Mouse (Mus musculus): ENCODE results near the gene Nqo1.
A peak's percentile ranks its signal among the peaks of the same experiment; 100 is the strongest.

Gene Nqo1

DNA sequence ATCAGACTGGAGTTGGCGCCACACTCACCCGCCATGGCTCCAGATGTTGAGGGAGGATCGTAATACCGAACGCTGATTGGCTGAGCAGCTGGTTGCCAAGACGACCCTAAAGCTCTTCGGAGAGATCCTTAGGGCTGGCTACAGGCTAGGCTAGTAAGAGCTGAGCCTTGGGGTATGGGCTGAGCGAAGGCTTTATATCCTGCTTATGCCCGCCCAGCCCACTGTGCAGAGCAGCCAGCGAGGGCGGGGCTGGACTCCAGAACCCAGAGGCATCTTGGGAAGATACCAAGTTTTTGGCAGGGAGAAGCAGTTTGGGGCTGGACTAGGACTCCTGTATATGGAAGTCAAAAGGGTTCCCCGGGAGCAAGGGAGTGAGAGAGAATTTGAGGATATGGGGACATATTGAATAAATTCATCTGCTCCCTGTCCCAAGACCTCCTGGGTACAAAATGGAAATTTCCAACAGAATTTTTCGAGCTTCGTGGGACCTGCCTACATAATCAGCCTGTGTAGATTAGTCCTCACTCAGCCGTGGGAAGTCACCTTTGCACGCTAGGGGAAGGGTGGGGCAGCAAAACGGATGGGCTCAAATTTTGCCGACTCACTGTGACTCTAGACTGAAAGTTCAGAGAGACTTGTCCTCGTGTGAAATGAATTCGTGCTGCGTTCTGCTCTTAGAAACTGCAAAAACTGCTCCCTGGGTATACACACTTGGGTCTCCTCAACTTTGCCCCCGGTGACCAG is at the start of gene Nqo1:
TSS of gene Nqo1 (minus strand) at position 169 of the 744 bp plus-strand sequence.
- peak; percentile 46 for DNase-seq

- no peak for DNase-seq
These were observed 48.5 kb upstream of the Nqo1 start for GRCm38 (mm10) chr8:107451414-107452066.

DNA sequence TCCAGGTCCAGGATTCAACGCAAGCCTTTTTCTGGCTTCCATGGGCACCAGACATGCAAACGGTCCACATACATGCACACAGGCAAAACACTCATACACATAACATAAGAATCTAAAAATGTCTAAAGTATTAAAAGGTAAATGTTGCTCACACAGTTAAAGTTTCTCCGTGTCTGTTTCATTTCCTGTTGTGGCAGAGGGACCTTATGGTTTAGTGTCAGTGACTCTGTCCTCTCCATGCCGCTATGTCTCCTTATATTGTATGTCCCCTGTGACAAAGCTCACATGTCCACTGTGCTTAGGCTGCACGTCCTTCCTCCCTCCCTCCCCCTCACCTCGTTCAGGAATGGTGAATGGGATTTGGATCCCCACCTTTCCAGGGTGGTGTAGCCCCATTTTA is 46.6 kb upstream of the Nqo1 start:
- no peak for DNase-seq

GRCm38 (mm10) chr8:107449130-107449529 is 46.1 kb upstream of the Nqo1 start:
- DNase-seq, result no peak

DNA sequence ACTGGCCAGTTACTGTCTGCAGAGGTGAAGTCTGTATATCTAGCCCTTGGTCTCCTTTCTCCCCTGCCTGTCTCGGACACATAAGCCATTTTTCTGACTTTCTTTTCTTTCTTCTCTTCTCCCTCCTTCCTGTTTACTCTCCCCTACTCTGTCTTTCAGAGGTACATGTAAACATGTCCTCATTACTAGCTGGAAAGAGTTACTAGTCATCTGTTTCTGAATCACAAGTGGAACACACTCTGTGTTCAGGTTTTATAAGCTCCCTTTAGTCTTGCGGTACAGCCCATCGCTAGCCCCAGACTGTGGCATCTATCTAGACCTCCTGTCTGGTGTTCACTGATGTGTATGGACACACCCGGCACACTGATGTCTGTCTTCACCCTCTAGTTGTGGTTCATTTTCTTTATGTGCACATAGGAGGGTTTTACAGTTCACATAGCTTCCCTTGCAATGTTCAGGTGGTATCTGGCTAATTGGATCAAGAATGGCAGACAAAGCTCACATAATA is 45.4 kb upstream of the Nqo1 start:
- DNase-seq, result no peak

DNA sequence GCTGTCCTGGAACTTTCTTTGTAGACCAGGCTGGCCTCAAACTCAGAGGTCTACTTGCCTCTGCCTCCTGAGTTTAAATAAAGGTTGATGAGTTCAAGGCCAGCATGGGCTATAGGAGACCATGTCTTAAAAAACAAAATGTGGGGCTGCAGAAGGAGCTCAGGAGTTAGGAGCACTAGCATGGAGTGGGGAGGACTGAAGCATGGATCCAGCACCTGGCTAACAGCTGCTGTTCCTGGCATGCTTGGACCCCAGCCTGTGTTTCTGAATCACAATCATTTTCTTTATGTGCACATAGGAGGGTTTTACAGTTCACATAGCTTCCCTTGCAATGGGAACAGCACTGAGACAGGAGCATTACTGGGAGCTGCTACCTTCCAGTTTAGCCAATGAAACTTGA is 44.7 kb upstream of the Nqo1 start:
- no peak for DNase-seq

- no peak for DNase-seq
These were observed 41.6 kb upstream of the Nqo1 start for GRCm38 (mm10) chr8:107444626-107445025.

GRCm38 (mm10) chr8:107439880-107440625 is 37.0 kb upstream of the Nqo1 start:
- DNase-seq, result no peak

DNA sequence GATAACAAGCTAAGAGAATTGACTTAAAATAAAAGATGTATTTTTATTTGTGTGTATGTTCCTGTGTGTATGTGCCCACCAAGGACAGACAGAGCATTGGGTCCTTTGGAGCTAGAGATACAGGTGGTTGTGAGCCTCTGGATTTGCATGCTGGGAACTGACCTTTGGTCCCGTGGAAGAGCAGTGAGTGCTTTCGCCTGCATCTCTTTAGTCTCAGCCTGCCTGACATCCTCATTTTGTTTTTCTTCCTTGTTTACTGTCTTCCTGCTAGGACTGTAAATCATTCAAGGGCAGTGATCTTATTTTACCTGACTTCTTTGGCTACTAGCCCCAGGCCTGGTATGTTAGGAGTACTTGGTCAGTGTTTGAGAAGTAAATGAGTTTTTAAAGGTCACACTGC is 34.7 kb upstream of the Nqo1 start:
- no peak for DNase-seq

DNA sequence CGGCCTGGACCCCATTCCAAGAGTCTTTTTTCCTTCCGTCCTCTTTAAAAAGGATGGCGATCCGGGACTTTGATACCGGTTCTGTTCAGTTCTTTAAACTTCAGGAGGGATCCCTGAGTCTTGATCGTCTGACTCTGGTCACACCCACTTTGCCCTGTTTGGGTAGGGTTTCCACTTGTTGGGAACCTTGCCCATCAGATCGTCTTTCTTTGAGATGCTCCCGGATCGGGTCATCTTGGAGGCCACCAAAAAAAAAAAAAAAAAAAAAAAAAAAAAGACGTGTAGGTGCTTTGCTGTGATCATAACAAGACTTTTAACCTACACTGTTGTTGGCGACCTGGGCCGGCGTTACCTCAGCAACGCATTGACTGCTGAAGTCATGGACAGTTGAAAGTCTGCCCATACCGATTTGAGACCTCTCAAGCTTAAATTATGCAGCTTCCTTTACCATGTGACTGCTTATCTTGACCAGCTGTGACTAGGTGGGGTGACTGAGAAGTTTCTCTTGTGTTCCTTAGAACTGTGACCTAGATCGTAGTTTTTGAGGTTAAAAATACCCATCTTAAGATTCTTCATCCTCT is 33.9 kb upstream of the Nqo1 start:
- no peak for DNase-seq

- DNase-seq, result peak; percentile 75
These were observed 33.2 kb upstream of the Nqo1 start, which contains the start of gene Wwp2 for GRCm38 (mm10) chr8:107435962-107436831. Wwp2 (plus strand) TSS chr8:107436365.

DNA sequence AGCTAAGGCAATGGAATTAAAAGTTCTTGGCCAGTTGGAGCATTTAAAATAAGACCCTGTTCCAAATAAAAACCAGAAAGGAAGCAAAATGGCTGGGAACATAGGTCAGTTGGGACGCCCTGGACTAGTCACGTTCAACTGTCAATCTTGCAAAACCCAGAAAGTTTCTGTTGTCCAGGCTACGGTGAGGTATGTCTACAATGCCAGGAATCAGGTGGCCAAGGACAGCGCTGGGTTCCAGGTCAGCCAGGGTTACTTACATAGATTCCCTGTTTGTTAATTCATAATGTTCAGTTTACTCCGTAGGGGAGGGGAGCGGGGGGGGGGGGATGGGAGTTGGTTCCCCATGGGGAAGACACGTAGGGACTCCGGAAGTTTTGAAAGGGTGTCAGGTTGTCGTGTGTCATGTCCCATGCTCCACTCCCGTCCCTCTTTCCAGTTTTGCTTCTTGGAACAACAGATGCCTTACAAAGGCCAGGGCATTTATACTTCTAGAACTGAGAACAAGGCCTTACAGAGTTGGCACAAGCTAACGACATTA is 32.5 kb upstream of the Nqo1 start:
- no peak for DNase-seq

- DNase-seq, result no peak
These were observed 27.8 kb upstream of the Nqo1 start for GRCm38 (mm10) chr8:107430821-107431220.

- no peak for DNase-seq
These were observed 22.2 kb upstream of the Nqo1 start for GRCm38 (mm10) chr8:107425230-107425597.

DNA sequence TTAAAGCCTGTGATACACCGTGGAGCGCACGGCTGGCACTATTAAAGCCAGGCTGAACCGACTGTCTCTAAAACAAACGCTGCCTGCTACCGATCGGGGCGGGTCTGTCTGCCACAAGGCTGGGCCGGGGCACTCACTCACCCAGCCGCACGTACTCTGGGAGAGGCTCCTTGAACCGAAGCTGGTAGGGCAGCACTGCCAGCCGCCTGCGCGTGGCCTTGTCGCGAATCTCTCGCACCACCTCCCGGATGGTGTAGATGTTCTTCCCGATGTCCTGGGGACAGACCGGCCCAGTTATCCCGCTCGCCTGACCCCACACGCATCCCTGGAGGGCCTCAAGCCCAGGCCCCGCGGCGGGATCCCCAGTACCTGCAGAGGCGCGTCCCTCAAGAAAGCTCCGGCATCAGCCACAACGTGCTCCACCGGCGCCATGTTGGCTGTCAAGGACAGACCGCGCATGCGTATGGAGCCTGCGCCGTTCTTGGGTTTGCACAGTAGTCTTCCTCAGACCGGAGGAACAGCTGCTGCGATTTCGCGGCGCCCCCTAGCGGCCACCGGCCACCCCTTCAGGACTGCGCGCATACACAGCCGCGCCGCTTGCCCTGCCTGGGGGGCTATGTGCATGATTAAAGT is 21.7 kb upstream of the Nqo1 start, which contains the start of gene Nob1:
TSS of gene Nob1 (minus strand) at position 455 of the 633 bp plus-strand sequence.
- peak; percentile 95 for DNase-seq

DNA sequence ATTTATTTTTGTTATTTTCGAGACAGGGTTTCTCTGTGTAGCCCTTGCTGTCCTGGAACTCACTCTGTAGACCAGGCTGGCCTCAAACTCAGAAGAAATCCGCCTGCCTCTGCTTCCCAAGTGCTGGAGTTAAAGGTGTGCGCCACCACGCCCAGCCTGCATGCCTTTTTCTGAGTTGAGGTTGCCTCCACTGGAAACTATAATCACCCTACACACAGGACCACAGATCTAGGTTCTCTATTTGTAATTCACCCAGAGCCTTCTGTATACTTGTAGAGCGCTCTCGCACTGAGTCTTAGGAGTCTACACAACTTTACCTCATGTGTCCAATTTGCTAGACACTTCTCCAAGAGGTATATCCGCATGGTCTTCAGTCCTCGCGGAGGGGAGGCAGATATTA is 21.2 kb upstream of the Nqo1 start:
- no peak for DNase-seq

DNA sequence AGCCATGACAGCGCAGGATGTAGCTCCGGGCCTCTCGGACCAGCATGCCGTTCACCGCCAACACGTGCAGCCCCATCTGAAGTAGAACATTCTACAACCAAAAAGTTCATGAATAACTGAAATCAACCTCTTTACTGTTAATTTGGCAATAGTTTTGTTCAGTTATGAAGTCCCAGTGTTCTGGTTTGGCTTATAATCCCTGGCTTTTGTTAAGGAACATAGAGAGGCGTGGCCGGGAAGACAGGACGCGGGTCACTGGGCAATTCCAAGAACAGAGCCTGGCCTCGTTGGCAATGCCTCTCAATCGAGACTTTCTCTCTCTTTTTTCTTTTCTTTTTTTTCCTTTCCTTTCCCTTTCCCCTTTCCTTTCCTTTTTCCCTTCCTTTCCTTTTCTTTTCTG is 14.0 kb upstream of the Nqo1 start:
- no peak for DNase-seq

DNA sequence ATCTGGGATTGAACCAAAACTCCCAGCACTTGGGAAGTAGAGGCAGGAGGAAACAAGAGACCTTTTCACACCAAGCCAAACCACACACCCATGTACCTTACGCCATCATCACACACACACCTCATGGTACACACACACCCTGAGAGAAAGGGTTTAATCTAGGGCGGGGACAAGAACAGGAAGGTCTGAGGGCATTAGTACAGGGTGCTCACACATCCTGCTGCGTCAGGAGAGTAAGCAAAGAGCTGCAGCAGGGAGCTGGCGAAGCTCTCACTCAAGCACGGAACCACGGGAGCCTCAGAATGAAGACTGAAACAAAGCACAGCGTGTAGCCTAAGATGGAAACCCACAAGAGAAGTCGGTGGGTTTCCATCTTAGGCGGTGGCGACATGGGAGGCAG is 10.9 kb upstream of the Nqo1 start:
- no peak for DNase-seq

- DNase-seq, result no peak
These were observed 9.5 kb upstream of the Nqo1 start for GRCm38 (mm10) chr8:107412552-107412951.

DNA sequence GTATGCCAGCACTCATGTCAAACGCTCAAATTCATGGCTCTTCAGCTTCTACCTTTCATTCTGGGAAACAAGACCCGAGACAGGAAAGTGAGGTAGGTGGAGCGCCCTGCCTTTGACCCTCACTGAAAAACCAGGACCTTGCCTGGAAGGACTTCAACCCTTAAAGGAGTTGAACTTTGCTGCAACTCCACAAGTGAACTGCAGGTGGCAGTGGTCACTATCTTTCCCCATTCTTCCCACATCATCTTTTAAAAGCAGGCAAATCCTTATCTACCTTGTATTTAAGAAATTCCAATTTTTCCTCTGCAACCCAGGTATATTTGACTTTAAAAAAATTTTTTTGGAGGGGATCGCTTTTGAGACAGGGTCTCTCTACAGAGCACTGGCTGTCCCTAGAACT is 8.4 kb upstream of the Nqo1 start:
- no peak for DNase-seq

GRCm38 (mm10) chr8:107405935-107406334 is 2.9 kb upstream of the Nqo1 start:
- DNase-seq, result no peak

Data from cerebellum, adult 11 months (tissue).